Mouse (Mus musculus) natural killer cell, adult 2 months (primary cell): Measurements from ENCODE around the gene Dclk1.

Experiments used
- DNase-seq, 2 experiments: peaks; one replicate each; pipeline ENCODE4 v3.0.0; 2022; ENCODE audit warnings: low spot score in 2 of 2

Dclk1 gene

GRCm38 (mm10) chr3:55333511-55333910 lies 91.3 kb downstream of the Dclk1 start:
- DNase-seq: no peak

GRCm38 (mm10) chr3:55336895-55337294 lies 94.7 kb downstream of the Dclk1 start:
- no peak for DNase-seq

DNA sequence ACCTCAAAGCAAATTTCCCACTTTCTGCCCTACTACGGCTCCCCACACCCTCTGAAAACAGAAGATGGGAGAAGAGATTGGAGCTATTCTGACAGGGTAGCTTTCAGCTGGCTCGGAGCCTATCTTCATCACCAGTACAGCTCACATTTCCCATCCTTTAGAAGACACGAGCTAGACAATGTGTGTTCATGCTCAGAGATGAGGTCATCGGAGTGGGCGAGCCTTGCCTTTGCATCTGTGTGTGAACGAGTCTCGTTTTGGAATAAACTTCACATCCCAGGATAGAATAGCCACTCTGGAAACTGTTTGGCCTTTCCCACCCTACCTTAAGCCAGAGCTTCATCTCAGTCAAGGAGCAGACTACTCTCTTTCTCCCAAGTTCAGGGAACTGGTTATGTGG lies 95.5 kb downstream of the Dclk1 start:
- no peak for DNase-seq

GRCm38 (mm10) chr3:55342445-55342844 lies 100.3 kb downstream of the Dclk1 start:
- DNase-seq: no peak

- no peak for DNase-seq
Observed at GRCm38 (mm10) chr3:55347371-55348025, 105.3 kb downstream of the Dclk1 start.

DNA sequence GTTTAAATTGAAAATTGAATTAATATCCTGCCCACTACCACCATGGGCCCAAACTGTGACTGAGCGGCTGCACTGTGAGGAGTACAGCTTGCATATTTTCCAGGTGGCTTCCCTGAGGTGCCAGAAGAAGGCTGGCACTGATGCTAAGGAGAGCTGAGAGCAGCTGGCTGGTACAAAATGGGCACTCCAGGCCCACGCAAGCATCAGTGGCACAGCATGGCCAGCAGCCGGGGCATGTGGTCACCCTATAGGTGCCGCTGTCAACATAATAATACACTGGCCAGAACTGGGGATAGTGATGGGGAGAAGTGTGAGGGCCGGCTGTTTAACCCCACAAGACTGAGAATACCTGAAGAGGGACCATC lies 105.8 kb downstream of the Dclk1 start:
- no peak for DNase-seq

DNA sequence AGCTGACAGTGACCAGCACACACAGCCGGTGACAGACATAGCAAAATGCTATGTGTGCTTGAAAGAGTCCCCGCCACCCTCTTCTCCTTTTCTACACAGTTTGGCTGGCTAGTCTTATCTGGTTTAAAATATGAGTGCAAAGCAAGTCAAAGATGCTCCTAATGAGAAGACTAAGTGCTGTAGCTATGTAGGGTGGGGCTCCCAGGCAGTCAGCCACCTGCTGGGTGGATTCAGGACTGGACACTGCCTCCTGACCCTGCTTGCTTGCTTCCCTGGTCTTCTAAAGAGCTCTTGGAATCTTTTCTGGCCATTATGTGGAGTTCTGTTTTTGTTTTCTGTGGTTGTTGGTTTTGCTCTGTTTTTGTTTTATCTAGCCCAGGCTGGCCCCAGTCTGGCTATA lies 108.0 kb downstream of the Dclk1 start:
- DNase-seq: no peak

- no peak for DNase-seq
Observed at GRCm38 (mm10) chr3:55351281-55352052, 109.3 kb downstream of the Dclk1 start.

DNA sequence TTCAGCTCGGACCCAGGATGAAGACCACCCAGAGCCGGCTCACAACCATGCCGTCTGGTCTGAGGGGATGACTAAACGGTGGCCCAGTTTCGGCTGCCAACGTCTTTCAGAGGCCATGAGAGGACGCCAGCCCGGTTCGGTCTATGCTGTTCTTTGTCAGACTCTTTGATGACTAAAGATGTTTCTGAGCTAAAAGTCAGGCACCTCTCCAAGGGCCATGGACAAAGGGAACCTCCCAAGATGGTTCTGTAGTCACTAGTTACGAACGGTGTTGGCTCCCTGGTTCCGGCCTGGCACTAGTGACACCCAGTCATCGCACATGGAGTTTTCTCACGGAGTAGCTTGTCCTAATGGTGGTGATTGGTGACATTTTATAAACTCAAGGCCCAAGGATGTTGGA lies 110.4 kb downstream of the Dclk1 start:
- DNase-seq: no peak

GRCm38 (mm10) chr3:55353169-55353568 lies 111.0 kb downstream of the Dclk1 start:
- DNase-seq: no peak

GRCm38 (mm10) chr3:55353909-55354511 lies 111.8 kb downstream of the Dclk1 start:
- DNase-seq: no peak

DNA sequence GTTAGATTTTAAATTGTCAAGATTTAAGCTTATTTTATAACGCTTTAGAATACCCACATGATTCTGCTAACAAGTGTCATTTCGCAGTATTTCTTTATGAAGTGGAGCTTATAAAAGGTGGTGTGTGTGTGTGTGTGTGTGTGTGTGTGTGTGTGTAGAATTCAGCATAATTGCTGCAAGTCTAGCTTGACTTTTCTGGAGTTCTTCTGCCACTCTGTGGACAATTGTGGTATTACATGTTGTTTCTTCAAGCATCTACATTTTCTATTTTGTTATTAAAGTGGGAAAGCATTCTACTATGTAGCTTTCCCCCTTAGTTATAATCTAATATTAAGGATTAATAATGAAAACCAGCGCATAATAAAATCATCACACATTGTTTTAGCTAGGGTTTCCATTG lies 112.6 kb downstream of the Dclk1 start:
- DNase-seq: no peak

GRCm38 (mm10) chr3:55358486-55358885 lies 116.3 kb downstream of the Dclk1 start:
- DNase-seq: no peak

DNA sequence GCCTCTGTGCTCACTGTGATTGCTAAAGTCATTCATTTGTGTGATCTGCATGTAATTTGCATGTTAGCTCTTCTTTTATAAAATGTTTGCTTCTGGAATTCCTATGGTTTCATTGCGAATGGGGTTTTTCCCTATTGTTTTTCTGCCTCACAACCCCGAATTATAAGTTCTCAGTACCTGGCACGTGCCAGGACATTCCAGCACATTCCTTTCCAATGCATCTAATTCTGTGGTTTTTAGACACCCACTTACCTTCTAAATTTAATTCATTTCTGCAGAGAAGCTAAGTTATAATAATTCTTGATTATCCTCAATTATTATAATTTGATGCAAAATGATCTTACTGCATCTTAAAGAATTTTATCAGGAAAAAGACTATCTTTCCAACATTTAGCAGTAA lies 118.7 kb downstream of the Dclk1 start:
- DNase-seq: no peak

DNA sequence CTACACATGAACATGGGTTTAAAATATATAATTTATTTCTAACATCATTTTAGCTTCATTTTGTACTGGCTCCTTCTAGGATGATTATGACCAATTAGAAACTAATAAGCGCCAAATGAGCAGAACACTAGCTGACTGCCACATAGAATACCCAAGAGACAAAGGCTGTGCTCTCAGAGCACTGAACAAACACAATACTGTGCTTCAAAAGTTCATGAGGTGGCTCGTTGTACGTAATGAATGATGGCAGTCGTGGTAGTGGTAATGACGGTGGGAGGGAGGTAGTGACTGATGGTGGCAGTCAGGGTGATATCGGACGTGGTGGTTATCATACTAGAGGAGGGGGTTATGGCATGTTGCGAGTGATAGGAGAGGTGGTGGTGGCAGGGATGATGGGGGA lies 125.0 kb downstream of the Dclk1 start:
- DNase-seq: no peak

- no peak for DNase-seq
Observed at GRCm38 (mm10) chr3:55369156-55369555, 127.0 kb downstream of the Dclk1 start.

DNA sequence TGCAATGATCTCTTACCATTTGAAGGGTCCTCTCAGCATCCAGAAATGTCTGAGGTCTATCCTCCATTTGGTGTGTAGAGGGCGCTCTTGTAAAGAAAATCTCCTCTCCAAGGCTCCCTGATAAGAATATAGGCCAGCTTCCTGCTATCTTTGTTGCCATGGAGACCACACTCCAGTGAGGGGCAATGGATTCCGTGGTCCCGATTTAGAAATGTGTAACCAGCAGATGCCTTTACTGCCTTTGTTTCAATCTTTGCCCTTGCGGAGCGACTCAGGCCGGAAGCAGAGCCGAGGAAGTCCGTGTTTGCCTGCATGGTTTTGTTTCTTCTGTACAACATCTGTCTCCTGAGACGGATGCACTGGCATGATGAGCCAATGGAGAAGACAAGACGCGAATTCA lies 131.5 kb downstream of the Dclk1 start:
- no peak for DNase-seq

DNA sequence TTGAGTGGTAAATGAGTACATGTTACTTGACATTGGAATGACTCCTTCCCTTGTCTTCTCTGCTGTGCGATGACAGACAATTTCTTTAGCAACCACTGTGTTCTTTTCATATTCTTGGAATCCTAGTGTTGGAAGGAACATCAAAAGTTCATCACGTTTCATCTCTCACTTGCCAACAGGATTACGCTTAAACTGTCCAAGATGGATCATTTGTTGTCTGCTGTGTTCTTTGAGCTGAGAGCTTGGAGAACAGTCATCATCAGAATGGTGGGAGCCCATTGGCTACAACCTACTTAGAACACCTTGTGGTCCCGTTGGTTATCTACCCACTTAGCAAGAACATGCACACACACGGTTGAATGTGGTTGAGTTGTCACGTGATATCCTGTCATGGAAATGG lies 136.4 kb downstream of the Dclk1 start:
- no peak for DNase-seq

- no peak for DNase-seq
Observed at GRCm38 (mm10) chr3:55380471-55380870, 138.3 kb downstream of the Dclk1 start.

GRCm38 (mm10) chr3:55392605-55393004 lies 150.4 kb downstream of the Dclk1 start:
- DNase-seq: no peak

GRCm38 (mm10) chr3:55393549-55393948 lies 151.4 kb downstream of the Dclk1 start:
- DNase-seq: no peak

GRCm38 (mm10) chr3:55396792-55397191 lies 154.6 kb downstream of the Dclk1 start:
- DNase-seq: no peak
